Comparison of ENCODE assay signal across 8 mouse cellular contexts in the genomic region with DNA sequence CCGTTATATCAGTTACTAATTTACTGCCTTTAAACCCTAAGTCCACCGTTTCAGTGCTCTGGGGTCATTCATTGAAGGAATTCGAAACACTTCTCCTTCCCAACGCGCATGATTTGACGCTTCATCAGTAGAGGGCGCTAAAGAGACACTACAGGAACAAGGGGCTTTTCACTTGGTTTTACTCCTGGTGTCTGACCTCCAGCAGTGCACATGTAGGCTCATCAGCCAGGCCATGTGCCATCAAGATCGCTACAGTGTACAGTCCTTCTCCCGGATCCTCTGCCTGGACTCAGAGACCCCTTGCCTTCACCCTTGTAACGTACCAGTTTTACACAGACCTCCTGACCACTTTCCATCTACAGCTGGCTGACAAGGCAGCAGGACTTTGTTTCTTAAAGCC.
DNase-seq lines count a peak whose midpoint lies in the region; ATAC-seq and TF ChIP-seq lines count a peak whose summit lies in the region.

No protein-coding gene starts in this region.

- peak; percentile 57 for DNase-seq in WW6 (ENCODE audit: low read depth, low spot score)
- peak; percentile 43 for DNase-seq in cerebellum, adult 9-11 months
- peak; percentile 65 for DNase-seq in gastrocnemius, adult 2 months
- peak; percentile 88 for DNase-seq in hindlimb bud, embryonic 11.5 days (ENCODE audit: extremely low spot score, low read depth, low spot score)
- DNase-seq in left cerebral cortex, adult 18-20 months (ENCODE audit: low spot score in 2 of 2), result peak; percentile 66 to 79
- peak; percentile 77 to 85 for DNase-seq in right cerebral cortex, adult 2 months (ENCODE audit: low spot score in 2 of 2)

- H3K4me3 ChIP-seq in gastrocnemius, adult 2 months, result peak overlapping the region; percentile 36

- intact Hi-C loops in gastrocnemius, adult 2 months (cut with DNase I), result loop anchor here (2.0 to 5.0 kb wide), 2 partner anchors 253 to 327 kb away; no protein-coding TSS in a partner anchor

- TF ChIP-seq CTCF in gastrocnemius, adult 2 months (IDR thresholded peaks at IDR 0.05), result peak; percentile 95

- H3K27ac ChIP-seq in gastrocnemius, adult 2 months, result 0 out of 2 replicates have a peak overlapping the region, but pooled peaks have one; percentile 29

- peak; percentile 54; the same call in 1 of the 2 replicates for ATAC-seq in megakaryocyte, adult 5-6 weeks (ENCODE audit: poor library complexity, severe bottlenecking)
- ATAC-seq in inflammation-experienced regulatory T-cells, adult 6 months, result no peak
